Mouse (Mus musculus) heart, embryonic 15.5 days (tissue): ENCODE data around the gene Prmt8. TPM values are rescaled to one million over a fixed set of nuclear protein-coding genes. Genes with fewer than 3 reads are reported as not detected.

Experiments
- ATAC-seq: fragments of 200-750 bp; cut with Nextera tagmentation; replicated peaks from 2 replicates; pipeline ENCODE4 v1.8.0; 2017; ENCODE audit warnings: low read depth, moderate TSS enrichment; ENCODE audit not compliant: insufficient number of reproducible peaks, insufficient read depth, low FRiP score
- H3K27ac ChIP-seq: fragments of 300-500 bp; sonication (generic); 2 replicates; pipeline ENCODE4 v1.5.1; 2015; ENCODE audit warnings: mild to moderate bottlenecking, inconsistent platforms
- H3K27me3 ChIP-seq: fragments of 300-500 bp; sonication (generic); 2 replicates; pipeline ENCODE4 v1.6.1; 2015; ENCODE audit warnings: inconsistent platforms
- H3K36me3 ChIP-seq: fragments of 300-500 bp; sonication (generic); 2 replicates; pipeline ENCODE4 v1.6.1; 2015; ENCODE audit warnings: mild to moderate bottlenecking, inconsistent platforms
- H3K4me1 ChIP-seq: fragments of 300-500 bp; sonication (generic); replicated peaks from 2 replicates; pipeline ENCODE4 v1.6.1; 2015; ENCODE audit warnings: inconsistent platforms
- H3K4me2 ChIP-seq: fragments of 300-500 bp; sonication (generic); 2 replicates; pipeline ENCODE4 v1.6.1; 2015; ENCODE audit warnings: inconsistent platforms, mild to moderate bottlenecking, moderate library complexity
- H3K4me3 ChIP-seq: fragments of 300-500 bp; sonication (generic); 2 replicates; pipeline ENCODE4 v1.5.1; 2015; ENCODE audit warnings: mild to moderate bottlenecking, inconsistent platforms
- H3K9ac ChIP-seq: fragments of 300-500 bp; sonication (generic); 2 replicates; pipeline ENCODE4 v1.6.1; 2015; ENCODE audit warnings: mild to moderate bottlenecking, inconsistent platforms
- H3K9me3 ChIP-seq: fragments of 300-500 bp; sonication (generic); replicated peaks from 2 replicates; pipeline ENCODE4 v1.6.1; 2016; ENCODE audit warnings: inconsistent platforms
- WGBS: fragments of 180-500 bp; shearing (Covaris S2); methylation state at CpG from one replicate; pipeline ENCODE4 v1.1.7; 2015; ENCODE audit warnings: mixed read lengths; 5-methylcytosine and 5-hydroxymethylcytosine counted together
- polyA plus RNA-seq: library from polyadenylated mRNA; unstranded; fragments of >200 nt; fragmentation: Nextera tagmentation; extraction: Ambion mirVana; gene quantifications from 2 replicates; pipeline ENCODE4 v1.2.1, GENCODE M21; 2015

Gene Prmt8
- polyA plus RNA-seq, 1 experiment from 2014 or later = 0.10 TPM

GRCm38 (mm10) chr6:127765573-127765972, 3.7 kb downstream of the Prmt8 start:
- no peak overlapping the region for H3K4me3 ChIP-seq
- H3K4me2 ChIP-seq = no peak overlapping the region
- no peak overlapping the region for H3K27ac ChIP-seq
- no peak for ATAC-seq
- 34% methylated on average over 5 of the region's 5 CpGs for WGBS
- H3K9me3 ChIP-seq = no peaks in the 10 kb centered on the region
- H3K27me3 ChIP-seq = peaks cover 63% of the 10 kb centered on the region
- H3K36me3 ChIP-seq = no peaks in the 10 kb centered on the region
- H3K9ac ChIP-seq = no peak overlapping the region
- peaks cover 40% of the 10 kb centered on the region for H3K4me1 ChIP-seq

GRCm38 (mm10) chr6:127758264-127758663, 11.0 kb downstream of the Prmt8 start:
- Histone ChIP-seq H3K9me3 (no peaks in the 10 kb centered on the region), H3K36me3 (no peaks in the 10 kb centered on the region), H3K4me1 (peaks cover 12% of the 10 kb centered on the region), H3K4me2 (no peak overlapping the region), H3K9ac (no peak overlapping the region), H3K27ac (no peak overlapping the region), H3K27me3 (peaks cover 3% of the 10 kb centered on the region; the same call in 1 of the 2 replicates), H3K4me3 (no peak overlapping the region)
- ATAC-seq = no peak
- WGBS = 49% methylated on average over 4 of the region's 4 CpGs

- Histone ChIP-seq H3K9me3 (no peaks in the 10 kb centered on the region), H3K36me3 (no peaks in the 10 kb centered on the region), H3K27ac (no peak overlapping the region), H3K9ac (no peak overlapping the region), H3K4me3 (no peak overlapping the region), H3K27me3 (no peaks in the 10 kb centered on the region; the same call in 1 of the 2 replicates), H3K4me1 (peaks cover 18% of the 10 kb centered on the region), H3K4me2 (no peak overlapping the region)
- ATAC-seq = no peak
- WGBS = 85% methylated on average over 5 of the region's 5 CpGs
Measured at GRCm38 (mm10) chr6:127757667-127758167, 11.6 kb downstream of the Prmt8 start.

GRCm38 (mm10) chr6:127756856-127757255, 12.4 kb downstream of the Prmt8 start:
- Histone ChIP-seq H3K36me3 (no peaks in the 10 kb centered on the region), H3K9me3 (no peaks in the 10 kb centered on the region), H3K4me1 (peaks cover 24% of the 10 kb centered on the region), H3K27me3 (no peaks in the 10 kb centered on the region; the same call in 1 of the 2 replicates), H3K4me2 (no peak overlapping the region), H3K4me3 (no peak overlapping the region), H3K27ac (no peak overlapping the region), H3K9ac (no peak overlapping the region)
- no peak for ATAC-seq
- WGBS = 39% methylated on average over 12 of the region's 12 CpGs

- Histone ChIP-seq H3K9ac (no peak overlapping the region), H3K27me3 (no peaks in the 10 kb centered on the region), H3K4me2 (no peak overlapping the region), H3K9me3 (no peaks in the 10 kb centered on the region), H3K36me3 (no peaks in the 10 kb centered on the region), H3K4me3 (no peak overlapping the region), H3K4me1 (peaks cover 24% of the 10 kb centered on the region), H3K27ac (no peak overlapping the region)
- WGBS = 54% methylated on average over 6 of the region's 6 CpGs
- ATAC-seq = no peak
Measured at GRCm38 (mm10) chr6:127753228-127753627, 16.0 kb downstream of the Prmt8 start.

GRCm38 (mm10) chr6:127752681-127753080, 16.6 kb downstream of the Prmt8 start:
- Histone ChIP-seq H3K9ac (no peak overlapping the region), H3K27me3 (no peaks in the 10 kb centered on the region), H3K9me3 (no peaks in the 10 kb centered on the region), H3K27ac (no peak overlapping the region), H3K36me3 (no peaks in the 10 kb centered on the region), H3K4me1 (peaks cover 24% of the 10 kb centered on the region), H3K4me3 (no peak overlapping the region), H3K4me2 (no peak overlapping the region)
- no peak; the same call in 1 of the 2 replicates for ATAC-seq
- 21% methylated on average over 3 of the region's 3 CpGs for WGBS

- WGBS = 86% methylated on average over 9 of the region's 9 CpGs
- Histone ChIP-seq H3K9me3 (no peaks in the 10 kb centered on the region), H3K36me3 (no peaks in the 10 kb centered on the region), H3K27me3 (0 out of 2 replicates have a peak, but pooled peaks cover 5% of the 10 kb centered on the region), H3K4me1 (peaks cover 24% of the 10 kb centered on the region), H3K4me3 (no peak overlapping the region), H3K4me2 (no peak overlapping the region), H3K27ac (no peak overlapping the region), H3K9ac (no peak overlapping the region)
- no peak for ATAC-seq
Measured at GRCm38 (mm10) chr6:127751499-127751898, 17.8 kb downstream of the Prmt8 start.

GRCm38 (mm10) chr6:127748793-127749192, 20.5 kb downstream of the Prmt8 start:
- Histone ChIP-seq H3K4me3 (no peak overlapping the region), H3K4me1 (peaks cover 16% of the 10 kb centered on the region), H3K9me3 (no peaks in the 10 kb centered on the region), H3K36me3 (no peaks in the 10 kb centered on the region), H3K27me3 (0 out of 2 replicates have a peak, but pooled peaks cover 5% of the 10 kb centered on the region), H3K9ac (no peak overlapping the region), H3K27ac (no peak overlapping the region), H3K4me2 (no peak overlapping the region)
- ATAC-seq = no peak
- 78% methylated on average over 8 of the region's 8 CpGs for WGBS

- WGBS = 81% methylated on average over 12 of the region's 12 CpGs
- H3K27ac ChIP-seq = no peak overlapping the region
- no peaks in the 10 kb centered on the region for H3K36me3 ChIP-seq
- no peaks in the 10 kb centered on the region for H3K9me3 ChIP-seq
- peaks cover 10% of the 10 kb centered on the region for H3K4me1 ChIP-seq
- no peak overlapping the region for H3K9ac ChIP-seq
- no peak overlapping the region for H3K4me2 ChIP-seq
- H3K27me3 ChIP-seq = 0 out of 2 replicates have a peak, but pooled peaks cover 5% of the 10 kb centered on the region
- no peak for ATAC-seq
- no peak overlapping the region for H3K4me3 ChIP-seq
Measured at GRCm38 (mm10) chr6:127742290-127742689, 27.0 kb downstream of the Prmt8 start.

- ATAC-seq = no peak
Measured at GRCm38 (mm10) chr6:127741162-127741561, 28.1 kb downstream of the Prmt8 start.

GRCm38 (mm10) chr6:127740711-127741110, 28.6 kb downstream of the Prmt8 start:
- no peak for ATAC-seq
- Histone ChIP-seq H3K27me3 (no peaks in the 10 kb centered on the region), H3K9me3 (no peaks in the 10 kb centered on the region), H3K4me3 (no peak overlapping the region), H3K4me1 (peaks cover 12% of the 10 kb centered on the region), H3K27ac (no peak overlapping the region), H3K4me2 (no peak overlapping the region), H3K9ac (no peak overlapping the region), H3K36me3 (no peaks in the 10 kb centered on the region)
- 70% methylated on average over 9 of the region's 9 CpGs for WGBS

More at GRCm38 (mm10) chr6:127741162-127741561, 28.1 kb downstream of the Prmt8 start:
- Histone ChIP-seq H3K9ac (no peak overlapping the region), H3K4me1 (peaks cover 10% of the 10 kb centered on the region), H3K27me3 (no peaks in the 10 kb centered on the region), H3K27ac (no peak overlapping the region), H3K4me3 (no peak overlapping the region), H3K4me2 (no peak overlapping the region), H3K9me3 (no peaks in the 10 kb centered on the region), H3K36me3 (no peaks in the 10 kb centered on the region)
- 80% methylated on average over 6 of the region's 6 CpGs for WGBS

- no peaks in the 10 kb centered on the region for H3K36me3 ChIP-seq
- no peak overlapping the region for H3K9ac ChIP-seq
Measured at GRCm38 (mm10) chr6:127739921-127740320, 29.4 kb downstream of the Prmt8 start.

More at GRCm38 (mm10) chr6:127739921-127740320, 29.4 kb downstream of the Prmt8 start:
- Histone ChIP-seq H3K4me3 (no peak overlapping the region), H3K27ac (no peak overlapping the region), H3K4me1 (peaks cover 19% of the 10 kb centered on the region), H3K9me3 (no peaks in the 10 kb centered on the region), H3K27me3 (no peaks in the 10 kb centered on the region), H3K4me2 (no peak overlapping the region)
- WGBS = 65% methylated on average over 5 of the region's 5 CpGs
- ATAC-seq = no peak
